Mouse (Mus musculus): ENCODE measurements around the gene Pde4c. TPM values are rescaled to one million over a fixed set of nuclear protein-coding genes. Genes with fewer than 3 reads are reported as not detected.

Gene Pde4c
- polyA plus RNA-seq, 1 experiment, result 0.10 TPM

DNA sequence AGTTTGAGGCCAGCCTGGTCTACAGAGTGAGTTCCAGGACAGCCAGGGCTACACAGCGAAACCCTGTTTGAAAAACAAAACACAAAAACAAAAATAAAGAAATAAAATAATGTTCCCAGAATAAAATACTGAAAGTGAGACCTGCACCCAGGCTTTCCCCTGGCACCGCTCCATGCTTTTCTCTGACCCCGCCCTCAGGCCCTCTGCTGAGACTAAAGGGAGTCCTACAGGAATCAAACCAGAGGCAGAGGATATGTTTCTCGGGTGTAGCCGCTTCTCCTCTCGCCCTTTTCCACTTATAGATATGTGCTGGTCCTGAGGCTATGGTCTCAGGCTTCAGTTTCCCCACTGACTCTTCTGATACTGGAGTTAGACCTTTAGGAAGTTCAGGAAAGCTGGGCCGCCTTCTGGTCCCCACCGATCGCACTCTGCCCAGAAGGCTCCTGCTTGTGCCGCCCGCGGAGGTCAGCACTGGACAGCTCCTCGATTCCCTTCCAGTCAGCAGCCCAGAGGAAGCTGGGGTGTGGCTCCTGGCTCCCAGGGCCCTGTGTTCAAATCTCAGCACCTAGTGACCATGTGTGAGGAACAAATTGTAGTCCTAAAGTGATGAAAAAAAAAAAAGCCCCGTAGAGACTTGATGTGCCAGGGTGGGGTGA is 2.4 kb downstream of the Pde4c start:
- Histone ChIP-seq H3K4me3 (no peak overlapping the region), H3K36me3 (ENCODE audit: control insufficient read depth, insufficient read depth) (no peaks in the 10 kb centered on the region), H3K79me2 (ENCODE audit: control insufficient read depth, insufficient read depth) (no peaks in the 10 kb centered on the region), H3K27me3 (ENCODE audit: control insufficient read depth, insufficient read depth, insufficient read length) (no peaks in the 10 kb centered on the region), H3K4me2 (ENCODE audit: low read depth) (no peak overlapping the region), H3ac (ENCODE audit: control insufficient read depth, insufficient read length) (no peak overlapping the region)
- no peak for TF ChIP-seq USF1 (IDR thresholded peaks at IDR 0.05; ENCODE audit: low read depth)
- no peak for TF ChIP-seq MYOD1 (IDR thresholded peaks at IDR 0.05; ENCODE audit: control insufficient read depth in 1 of 3, insufficient read length in 2 of 3, low read depth in 2 of 3)
- no peak for TF ChIP-seq REST (IDR thresholded peaks at IDR 0.05; ENCODE audit: insufficient read depth, insufficient read length)
- TF ChIP-seq POLR2A (IDR thresholded peaks at IDR 0.05; ENCODE audit: insufficient read length, low read depth), result no peak
- TF ChIP-seq MAX (IDR thresholded peaks at IDR 0.05; ENCODE audit: low read depth), result no peak
- no peak for TF ChIP-seq E2F4 (IDR thresholded peaks at IDR 0.05; ENCODE audit: insufficient read depth)
- TF ChIP-seq SRF (IDR thresholded peaks at IDR 0.05; ENCODE audit: control insufficient read depth, insufficient read length, low read depth), result no peak
- no peak for TF ChIP-seq TCF3 (IDR thresholded peaks at IDR 0.05; ENCODE audit: insufficient read length, low read depth)
- no peak for TF ChIP-seq MYOG (IDR thresholded peaks at IDR 0.05; ENCODE audit: control insufficient read depth in 1 of 3, insufficient read depth in 1 of 3, insufficient read length in 2 of 3, low read depth in 2 of 3)
- TF ChIP-seq POLR2AphosphoS2 (IDR thresholded peaks at IDR 0.05; ENCODE audit: insufficient read length, low read depth), result no peak
- no peak for TF ChIP-seq TCF12 (IDR thresholded peaks at IDR 0.05; ENCODE audit: insufficient read depth, poor library complexity, severe bottlenecking)
- TF ChIP-seq CEBPB (IDR thresholded peaks at IDR 0.05; ENCODE audit: insufficient read depth, poor library complexity, severe bottlenecking), result no peak

DNA sequence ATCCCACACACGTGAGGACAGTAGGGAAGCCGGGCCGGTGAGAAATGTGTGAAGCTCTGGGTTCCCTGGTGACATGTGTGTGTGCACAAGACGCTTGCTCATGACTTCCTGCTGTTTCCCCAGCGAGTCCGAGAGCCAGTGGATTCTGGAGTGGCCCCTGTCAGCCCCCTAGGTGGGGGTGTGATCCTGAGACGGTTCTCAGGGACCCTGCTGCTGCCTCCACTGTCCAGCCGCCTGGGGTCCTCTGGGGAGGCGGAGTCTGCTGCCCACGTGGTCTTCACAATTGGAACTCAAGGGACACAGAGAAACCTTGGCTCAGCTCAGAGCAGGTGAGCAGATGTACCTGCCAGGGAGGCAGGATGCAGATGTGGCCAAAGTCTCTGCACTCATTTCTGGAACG is 3.2 kb downstream of the Pde4c start:
- TF ChIP-seq USF1 (IDR thresholded peaks at IDR 0.05; ENCODE audit: low read depth), result no peak
- TF ChIP-seq TCF12 (IDR thresholded peaks at IDR 0.05; ENCODE audit: insufficient read depth, poor library complexity, severe bottlenecking), result no peak
- TF ChIP-seq CEBPB (IDR thresholded peaks at IDR 0.05; ENCODE audit: insufficient read depth, poor library complexity, severe bottlenecking), result no peak
- no peak for TF ChIP-seq MYOD1 (IDR thresholded peaks at IDR 0.05; ENCODE audit: control insufficient read depth in 1 of 3, insufficient read length in 2 of 3, low read depth in 2 of 3)
- no peak for TF ChIP-seq MYOG (IDR thresholded peaks at IDR 0.05; ENCODE audit: control insufficient read depth in 1 of 3, insufficient read depth in 1 of 3, insufficient read length in 2 of 3, low read depth in 2 of 3)
- no peak for TF ChIP-seq POLR2AphosphoS2 (IDR thresholded peaks at IDR 0.05; ENCODE audit: insufficient read length, low read depth)
- TF ChIP-seq E2F4 (IDR thresholded peaks at IDR 0.05; ENCODE audit: insufficient read depth), result no peak
- TF ChIP-seq MAX (IDR thresholded peaks at IDR 0.05; ENCODE audit: low read depth), result no peak
- TF ChIP-seq SRF (IDR thresholded peaks at IDR 0.05; ENCODE audit: control insufficient read depth, insufficient read length, low read depth), result no peak
- no peak for TF ChIP-seq REST (IDR thresholded peaks at IDR 0.05; ENCODE audit: insufficient read depth, insufficient read length)
- TF ChIP-seq TCF3 (IDR thresholded peaks at IDR 0.05; ENCODE audit: insufficient read length, low read depth), result no peak
- Histone ChIP-seq H3K4me2 (ENCODE audit: low read depth) (no peak overlapping the region), H3ac (ENCODE audit: control insufficient read depth, insufficient read length) (no peak overlapping the region), H3K4me3 (no peak overlapping the region), H3K27me3 (ENCODE audit: control insufficient read depth, insufficient read depth, insufficient read length) (no peaks in the 10 kb centered on the region), H3K36me3 (ENCODE audit: control insufficient read depth, insufficient read depth) (no peaks in the 10 kb centered on the region), H3K79me2 (ENCODE audit: control insufficient read depth, insufficient read depth) (no peaks in the 10 kb centered on the region)

DNA sequence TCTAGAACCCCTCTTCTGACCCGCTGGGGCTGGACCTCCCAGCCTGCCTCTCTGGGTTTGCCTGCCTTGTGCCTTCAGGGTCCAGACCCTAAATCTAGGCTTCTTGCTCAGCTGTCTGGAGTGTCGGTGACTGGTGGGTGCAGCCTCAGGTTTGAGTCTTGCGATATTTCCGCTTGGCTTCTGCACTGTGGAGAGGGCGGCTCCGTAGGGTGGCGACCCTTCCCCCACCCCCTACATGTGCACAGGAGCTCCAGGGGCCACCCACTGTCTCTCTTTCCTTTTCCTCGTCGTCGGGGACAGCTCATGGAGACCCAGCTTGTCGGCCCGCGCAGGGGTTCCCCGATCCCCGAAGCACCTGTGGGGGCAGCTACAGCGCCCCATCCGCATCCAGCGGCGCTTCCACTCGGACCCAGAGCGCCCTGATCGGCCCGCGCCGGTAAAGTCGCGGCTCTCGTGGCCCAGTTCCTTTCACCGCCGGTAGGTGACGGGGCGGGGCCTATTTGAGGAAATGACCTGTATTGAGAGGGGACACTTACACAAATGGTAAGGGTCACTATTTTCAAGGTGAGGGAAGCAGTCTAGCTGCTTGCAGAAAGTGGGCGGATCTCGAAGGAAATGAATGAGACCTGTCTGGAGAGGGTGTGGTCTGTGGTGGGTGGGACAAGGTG is 6.4 kb downstream of the Pde4c start:
- H3ac ChIP-seq (ENCODE audit: control insufficient read depth, insufficient read length), result no peak overlapping the region
- no peaks in the 10 kb centered on the region for H3K36me3 ChIP-seq (ENCODE audit: control insufficient read depth, insufficient read depth)
- no peak overlapping the region for H3K4me3 ChIP-seq
- no peak for TF ChIP-seq USF1 (IDR thresholded peaks at IDR 0.05; ENCODE audit: low read depth)
- H3K4me2 ChIP-seq (ENCODE audit: low read depth), result no peak overlapping the region
- H3K27me3 ChIP-seq (ENCODE audit: control insufficient read depth, insufficient read depth, insufficient read length), result peaks cover 5% of the 10 kb centered on the region
- no peaks in the 10 kb centered on the region for H3K79me2 ChIP-seq (ENCODE audit: control insufficient read depth, insufficient read depth)

DNA sequence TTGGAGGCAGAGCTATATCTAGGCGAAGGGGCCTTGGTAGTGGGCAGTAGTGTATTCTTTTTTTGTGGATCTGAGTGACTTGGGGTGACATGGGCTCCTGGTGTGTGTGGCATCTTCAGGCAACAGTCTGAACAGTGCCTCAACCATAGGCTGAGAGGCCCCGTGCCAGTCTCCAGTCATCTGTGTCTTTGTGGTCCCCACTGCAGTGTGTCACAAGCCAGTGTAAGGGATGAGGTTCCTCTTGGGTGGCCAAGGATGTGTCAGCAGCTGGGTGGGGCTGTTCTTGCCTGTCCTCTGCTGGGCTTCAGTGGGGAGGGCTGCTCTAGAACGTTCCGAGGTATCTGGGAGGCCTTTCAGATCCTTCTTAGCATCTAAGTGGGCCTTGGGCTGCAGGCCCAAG is 7.4 kb downstream of the Pde4c start:
- Histone ChIP-seq H3K4me2 (ENCODE audit: low read depth) (no peak overlapping the region), H3K36me3 (ENCODE audit: control insufficient read depth, insufficient read depth) (no peaks in the 10 kb centered on the region), H3K4me3 (no peak overlapping the region), H3ac (ENCODE audit: control insufficient read depth, insufficient read length) (no peak overlapping the region), H3K27me3 (ENCODE audit: control insufficient read depth, insufficient read depth, insufficient read length) (peaks cover 5% of the 10 kb centered on the region), H3K79me2 (ENCODE audit: control insufficient read depth, insufficient read depth) (no peaks in the 10 kb centered on the region)
- no peak for TF ChIP-seq POLR2AphosphoS2 (IDR thresholded peaks at IDR 0.05; ENCODE audit: insufficient read length, low read depth)
- no peak for TF ChIP-seq TCF3 (IDR thresholded peaks at IDR 0.05; ENCODE audit: insufficient read length, low read depth)
- TF ChIP-seq E2F4 (IDR thresholded peaks at IDR 0.05; ENCODE audit: insufficient read depth), result no peak
- TF ChIP-seq SRF (IDR thresholded peaks at IDR 0.05; ENCODE audit: control insufficient read depth, insufficient read length, low read depth), result no peak
- TF ChIP-seq USF1 (IDR thresholded peaks at IDR 0.05; ENCODE audit: low read depth), result no peak
- no peak for TF ChIP-seq MYOG (IDR thresholded peaks at IDR 0.05; ENCODE audit: control insufficient read depth in 1 of 3, insufficient read depth in 1 of 3, insufficient read length in 2 of 3, low read depth in 2 of 3)
- no peak for TF ChIP-seq TCF12 (IDR thresholded peaks at IDR 0.05; ENCODE audit: insufficient read depth, poor library complexity, severe bottlenecking)
- TF ChIP-seq MYOD1 (IDR thresholded peaks at IDR 0.05; ENCODE audit: control insufficient read depth in 1 of 3, insufficient read length in 2 of 3, low read depth in 2 of 3), result no peak

DNA sequence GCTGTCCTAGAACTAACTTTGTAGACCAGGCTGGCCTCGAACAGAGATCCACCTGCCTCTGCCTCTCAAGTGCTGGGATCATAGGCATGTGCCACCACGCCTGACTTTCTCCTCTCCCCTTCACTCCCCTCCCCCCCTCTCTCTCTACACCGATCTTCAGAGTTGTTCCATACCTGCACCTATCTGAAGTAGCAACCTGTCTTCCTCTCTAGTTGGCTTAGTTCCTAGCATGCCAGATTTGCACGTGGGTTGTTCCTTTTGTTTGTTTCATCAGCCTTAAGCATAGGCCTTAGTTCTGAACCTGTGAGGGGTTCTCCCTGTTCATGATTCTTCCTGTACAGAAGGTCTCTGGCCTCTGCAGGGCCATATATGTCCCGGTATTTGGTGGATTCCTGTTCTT is 14.2 kb downstream of the Pde4c start:
- TF ChIP-seq TCF3 (IDR thresholded peaks at IDR 0.05; ENCODE audit: insufficient read length, low read depth) (no peak), MAX (IDR thresholded peaks at IDR 0.05; ENCODE audit: low read depth) (no peak), MYOG (IDR thresholded peaks at IDR 0.05; ENCODE audit: control insufficient read depth in 1 of 3, insufficient read depth in 1 of 3, insufficient read length in 2 of 3, low read depth in 2 of 3) (no peak), E2F4 (IDR thresholded peaks at IDR 0.05; ENCODE audit: insufficient read depth) (no peak), MYOD1 (IDR thresholded peaks at IDR 0.05; ENCODE audit: control insufficient read depth in 1 of 3, insufficient read length in 2 of 3, low read depth in 2 of 3) (no peak), USF1 (IDR thresholded peaks at IDR 0.05; ENCODE audit: low read depth) (no peak), POLR2A (IDR thresholded peaks at IDR 0.05; ENCODE audit: insufficient read length, low read depth) (no peak), CEBPB (IDR thresholded peaks at IDR 0.05; ENCODE audit: insufficient read depth, poor library complexity, severe bottlenecking) (no peak)
- peaks cover 15% of the 10 kb centered on the region for H3K27me3 ChIP-seq (ENCODE audit: control insufficient read depth, insufficient read depth, insufficient read length)
- H3K79me2 ChIP-seq (ENCODE audit: control insufficient read depth, insufficient read depth), result no peaks in the 10 kb centered on the region
- H3ac ChIP-seq (ENCODE audit: control insufficient read depth, insufficient read length), result no peak overlapping the region
- no peaks in the 10 kb centered on the region for H3K36me3 ChIP-seq (ENCODE audit: control insufficient read depth, insufficient read depth)
- no peak overlapping the region for H3K4me2 ChIP-seq (ENCODE audit: low read depth)
- H3K4me3 ChIP-seq, result no peak overlapping the region

All from myocyte (in vitro differentiated cells).